Mouse (Mus musculus) erythroblast, embryonic 14.5 days (primary cell): ENCODE measurements around the gene Gm28635.
"Not testable (repeated sequence)": the region's sequence is repeated elsewhere in the genome, so short reads cannot be mapped to it uniquely, and the experiment has no call there.

Experiments used
- GATA1 ChIP-seq: IDR thresholded peaks from 2 replicates; pipeline ENCODE4 v1.6.1; 2012; ENCODE audit warnings: low read length, inconsistent platforms, mixed read lengths
- TAL1 ChIP-seq: IDR thresholded peaks from 3 replicates; pipeline ENCODE4 v1.6.1; 2012; ENCODE audit warnings: low read length, inconsistent platforms, mixed read lengths

GRCm38 (mm10) chr2:84671535-84671934 is 6.3 kb downstream of the Gm28635 start:
- not testable (repeated sequence) for TF ChIP-seq GATA1, TAL1
